Mouse (Mus musculus) layer of hippocampus, postnatal 14 days (tissue): ENCODE results near the gene 1190002N15Rik. TPM values are rescaled to one million over a fixed set of nuclear protein-coding genes. Genes with fewer than 3 reads are reported as not detected.
A peak's percentile ranks its signal among the peaks of the same experiment; 100 is the strongest.

ENCODE experiments used
- DNase-seq, 2 experiments: peaks; one replicate each; pipeline ENCODE4 v3.0.0; 2021 to 2022; ENCODE audit warnings: low spot score in 2 of 2, mixed read lengths in 1 of 2
- total RNA-seq, 2 experiments: library from RNA; stranded (reverse); gene quantifications; 2 replicates each; pipeline ENCODE4 v1.2.3; 2021

1190002N15Rik gene
- total RNA-seq, 2 experiments from 2014 or later, result 14.1 to 15.3 TPM

- DNase-seq, result no peak
Observed at GRCm38 (mm10) chr9:94533641-94534040, 4.2 kb downstream of the 1190002N15Rik start.

GRCm38 (mm10) chr9:94529987-94530386 lies 7.9 kb downstream of the 1190002N15Rik start:
- no peak for DNase-seq

- no peak for DNase-seq
Observed at GRCm38 (mm10) chr9:94529146-94529746, 8.6 kb downstream of the 1190002N15Rik start.

- peak; percentile 14 to 58 for DNase-seq
Observed at GRCm38 (mm10) chr9:94526473-94526872, 11.4 kb downstream of the 1190002N15Rik start.

GRCm38 (mm10) chr9:94512246-94512645 lies 25.6 kb downstream of the 1190002N15Rik start:
- no peak for DNase-seq

- DNase-seq, result no peak
Observed at GRCm38 (mm10) chr9:94511139-94511538, 26.7 kb downstream of the 1190002N15Rik start.

- no peak for DNase-seq
Observed at GRCm38 (mm10) chr9:94506980-94507379, 30.9 kb downstream of the 1190002N15Rik start.

GRCm38 (mm10) chr9:94491467-94491866 lies 46.4 kb downstream of the 1190002N15Rik start:
- DNase-seq, result no peak

GRCm38 (mm10) chr9:94487976-94488375 lies 49.9 kb downstream of the 1190002N15Rik start:
- DNase-seq, result no peak

- DNase-seq, result no peak
Observed at GRCm38 (mm10) chr9:94483291-94483879, 54.5 kb downstream of the 1190002N15Rik start.

- DNase-seq, result peak; percentile 35 to 72
Observed at GRCm38 (mm10) chr9:94482215-94482975, 55.5 kb downstream of the 1190002N15Rik start.

GRCm38 (mm10) chr9:94481057-94481456 lies 56.8 kb downstream of the 1190002N15Rik start:
- DNase-seq, result no peak

GRCm38 (mm10) chr9:94479382-94479781 lies 58.5 kb downstream of the 1190002N15Rik start:
- no peak for DNase-seq

- DNase-seq, result no peak
Observed at GRCm38 (mm10) chr9:94478954-94479353, 58.9 kb downstream of the 1190002N15Rik start.

- no peak for DNase-seq
Observed at GRCm38 (mm10) chr9:94475973-94476372, 61.9 kb downstream of the 1190002N15Rik start.

- DNase-seq, result no peak
Observed at GRCm38 (mm10) chr9:94473898-94474297, 64.0 kb downstream of the 1190002N15Rik start.

- no peak for DNase-seq
Observed at GRCm38 (mm10) chr9:94472963-94473582, 64.8 kb downstream of the 1190002N15Rik start.

- no peak for DNase-seq
Observed at GRCm38 (mm10) chr9:94471485-94471884, 66.4 kb downstream of the 1190002N15Rik start.
